In the genomic region with DNA sequence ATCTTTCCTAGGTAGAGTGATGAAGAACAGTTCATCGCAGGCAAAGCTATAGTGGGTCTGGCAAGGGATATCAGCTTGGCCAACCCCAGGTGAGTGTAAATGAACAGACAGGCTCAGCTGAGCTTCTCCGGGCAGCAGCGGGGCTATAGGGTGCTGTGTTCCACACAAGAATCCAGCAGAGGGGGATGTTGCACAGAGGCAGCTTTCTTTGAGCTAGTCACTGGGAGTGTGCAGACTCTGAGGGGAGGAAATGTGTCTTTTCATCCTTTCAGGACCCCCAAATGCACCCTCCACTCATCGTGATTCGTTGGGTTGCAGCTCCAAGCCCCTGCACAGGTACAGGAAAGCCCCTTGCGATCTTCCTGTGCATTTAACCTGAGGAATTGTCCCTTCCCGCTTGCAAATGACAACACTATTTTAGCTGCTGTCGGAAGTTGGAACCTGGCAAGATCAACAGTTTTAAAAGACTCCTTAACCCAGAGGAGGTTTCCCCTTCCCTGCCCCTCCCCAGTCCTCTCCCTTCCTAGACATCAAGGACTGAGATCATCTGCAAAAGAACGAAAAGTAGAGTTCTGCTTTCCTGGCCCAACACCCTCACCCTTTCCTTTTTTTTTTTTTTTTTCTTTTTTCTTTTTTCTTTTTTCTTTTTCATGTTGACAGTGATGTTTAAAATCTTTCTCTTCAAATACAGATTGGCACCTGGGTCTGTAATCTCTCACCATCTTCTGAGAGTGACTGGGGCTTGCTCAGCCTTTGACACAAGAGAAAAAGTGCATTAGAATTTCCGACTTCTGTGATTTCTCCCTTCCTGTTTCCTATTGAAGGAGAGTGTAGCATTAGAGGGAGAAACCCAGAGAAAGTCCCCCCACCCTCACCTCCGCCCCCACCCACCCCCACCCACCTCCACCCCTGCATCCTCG, we compare ENCODE assay signal across 8 mouse cellular contexts.
DNase-seq lines count a peak whose midpoint lies in the region; ATAC-seq and TF ChIP-seq lines count a peak whose summit lies in the region.

No protein-coding gene starts in this region.

- no peak overlapping the region for H3K9ac ChIP-seq in limb, embryonic 11.5 days (ENCODE audit: low read length)
- no peak overlapping the region for H3K9ac ChIP-seq in midbrain, postnatal 0 days (replicated peaks; ENCODE audit: low read length, poor library complexity, severe bottlenecking)

- peak; percentile 87 for TF ChIP-seq CTCF in midbrain, postnatal 0 days (IDR thresholded peaks at IDR 0.05)

- H3K4me3 ChIP-seq in limb, embryonic 11.5 days (ENCODE audit: low read depth, low read length), result no peak overlapping the region
- H3K4me3 ChIP-seq in midbrain, postnatal 0 days (ENCODE audit: low read depth, low read length), result no peak overlapping the region

- 31% methylated on average over 12 of the region's 12 CpGs for WGBS in limb, embryonic 11.5 days
- WGBS in midbrain, postnatal 0 days, result 28% methylated on average over 12 of the region's 12 CpGs

- no peaks in the 10 kb centered on the region for H3K9me3 ChIP-seq in limb, embryonic 11.5 days (ENCODE audit: control insufficient read depth, low read length)
- no peaks in the 10 kb centered on the region for H3K9me3 ChIP-seq in midbrain, postnatal 0 days (ENCODE audit: low read length)

- peak; percentile 45 to 75 for DNase-seq in heart, adult 18-20 months
- no peak for DNase-seq in heart, adult 11 months
- peak; percentile 84 for DNase-seq in embryo, embryonic 11 days
- peak; percentile 29 to 62 for DNase-seq in gastrocnemius, postnatal 4 days (ENCODE audit: low spot score in 2 of 2)
- DNase-seq in kidney, adult 9 months, result peak; percentile 51
- DNase-seq in limb, embryonic 11.5 days (ENCODE audit: low spot score), result peak; percentile 84
- DNase-seq in midbrain, postnatal 0 days (ENCODE audit: low spot score), result peak; percentile 78
- DNase-seq in splenic B cell, adult 2 months (ENCODE audit: low read depth, low spot score), result peak; percentile 51

- no peaks in the 10 kb centered on the region for H3K27me3 ChIP-seq in limb, embryonic 11.5 days (ENCODE audit: control insufficient read depth, insufficient read depth, low read length)
- no peaks in the 10 kb centered on the region for H3K27me3 ChIP-seq in midbrain, postnatal 0 days (ENCODE audit: insufficient read depth, low read length)
- H3K27me3 ChIP-seq in splenic B cell, adult 2 months (ENCODE audit: control insufficient read depth, insufficient read depth, low read length, poor library complexity, severe bottlenecking), result no peaks in the 10 kb centered on the region; the same call in 1 of the 2 replicates

- ATAC-seq in limb, embryonic 11.5 days (ENCODE audit: insufficient number of reproducible peaks, low FRiP score, low TSS enrichment, low read depth), result 0 out of 2 replicates have a peak, but pooled peaks have one; percentile 70
- peak; percentile 60; the same call in 1 of the 2 replicates for ATAC-seq in midbrain, postnatal 0 days (ENCODE audit: low FRiP score)

- no peak overlapping the region for H3K27ac ChIP-seq in limb, embryonic 11.5 days (replicated peaks; ENCODE audit: low read depth, low read length)
- H3K27ac ChIP-seq in midbrain, postnatal 0 days (ENCODE audit: low read depth, low read length), result no peak overlapping the region

- H3K4me2 ChIP-seq in limb, embryonic 11.5 days (ENCODE audit: low read depth, severe bottlenecking), result no peak overlapping the region
- H3K4me2 ChIP-seq in midbrain, postnatal 0 days (ENCODE audit: low read depth, low read length, poor library complexity, severe bottlenecking), result no peak overlapping the region

- no peaks in the 10 kb centered on the region for H3K36me3 ChIP-seq in limb, embryonic 11.5 days (ENCODE audit: control insufficient read depth, insufficient read depth, low read length)
- H3K36me3 ChIP-seq in midbrain, postnatal 0 days (ENCODE audit: insufficient read depth, low read length), result no peaks in the 10 kb centered on the region
- no peaks in the 10 kb centered on the region for H3K36me3 ChIP-seq in splenic B cell, adult 2 months (ENCODE audit: control insufficient read depth, insufficient read depth, low read length, poor library complexity, severe bottlenecking)

- no peaks in the 10 kb centered on the region for H3K4me1 ChIP-seq in limb, embryonic 11.5 days (ENCODE audit: control insufficient read depth, insufficient read depth, low read length)
- peaks cover 2% of the 10 kb centered on the region; the same call in 1 of the 2 replicates for H3K4me1 ChIP-seq in midbrain, postnatal 0 days (ENCODE audit: insufficient read depth, low read length)
